Mouse (Mus musculus) midbrain, embryonic 11.5 days (tissue): Measurements from ENCODE around the gene Col25a1. TPM values are rescaled to one million over a fixed set of nuclear protein-coding genes. Genes with fewer than 3 reads are reported as not detected.

Source experiments
- ATAC-seq: fragments of 200-750 bp; cut with Nextera tagmentation; 2 replicates; pipeline ENCODE4 v1.8.0; 2017; ENCODE audit warnings: moderate TSS enrichment, moderate library complexity; ENCODE audit not compliant: low FRiP score
- DNase-seq: peaks from one replicate; pipeline ENCODE4 v3.0.0; 2015; ENCODE audit warnings: low spot score; ENCODE audit errors: missing footprints
- H3K27ac ChIP-seq: fragments of 300-500 bp; sonication (generic); 2 replicates; pipeline ENCODE4 v1.5.1; 2014; ENCODE audit warnings: low read depth, low read length
- H3K27me3 ChIP-seq: fragments of 300-500 bp; sonication (generic); 2 replicates; pipeline ENCODE4 v1.6.1; 2014; ENCODE audit warnings: mild to moderate bottlenecking, low read length, moderate library complexity, mixed read lengths; ENCODE audit not compliant: control insufficient read depth, insufficient read depth
- H3K36me3 ChIP-seq: fragments of 300-500 bp; sonication (generic); 2 replicates; pipeline ENCODE4 v1.6.1; 2014; ENCODE audit warnings: mild to moderate bottlenecking, low read length, moderate library complexity, mixed read lengths; ENCODE audit not compliant: control insufficient read depth, insufficient read depth
- H3K4me1 ChIP-seq: fragments of 300-500 bp; sonication (generic); 2 replicates; pipeline ENCODE4 v1.6.1; 2014; ENCODE audit warnings: low read length; ENCODE audit not compliant: control insufficient read depth, insufficient read depth
- H3K4me2 ChIP-seq: fragments of 300-500 bp; sonication (generic); 2 replicates; pipeline ENCODE4 v1.6.1; 2014; ENCODE audit warnings: mild to moderate bottlenecking, moderate library complexity
- H3K4me3 ChIP-seq: fragments of 300-500 bp; sonication (generic); 2 replicates; pipeline ENCODE4 v1.5.1; 2014; ENCODE audit warnings: low read depth, low read length
- H3K9ac ChIP-seq: fragments of 300-500 bp; sonication (generic); 2 replicates; pipeline ENCODE4 v1.6.1; 2014; ENCODE audit warnings: low read length
- H3K9me3 ChIP-seq: fragments of 300-500 bp; sonication (generic); 2 replicates; pipeline ENCODE4 v1.6.1; 2016; ENCODE audit warnings: low read length; ENCODE audit not compliant: control insufficient read depth
- WGBS: fragments of 180-500 bp; shearing (Covaris S2); extraction: QIAGEN DNeasy Blood & Tissue Kit; methylation state at CpG from one replicate; pipeline ENCODE4 v1.1.7; 2014; 5-methylcytosine and 5-hydroxymethylcytosine counted together
- polyA plus RNA-seq: library from polyadenylated mRNA; unstranded; fragments of >200 nt; fragmentation: Nextera tagmentation; extraction: Ambion mirVana; gene quantifications from 2 replicates; pipeline ENCODE4 v1.2.1, GENCODE M21; 2014

Col25a1 gene
- polyA plus RNA-seq, 1 experiment from 2014 or later: 3.0 TPM

DNA sequence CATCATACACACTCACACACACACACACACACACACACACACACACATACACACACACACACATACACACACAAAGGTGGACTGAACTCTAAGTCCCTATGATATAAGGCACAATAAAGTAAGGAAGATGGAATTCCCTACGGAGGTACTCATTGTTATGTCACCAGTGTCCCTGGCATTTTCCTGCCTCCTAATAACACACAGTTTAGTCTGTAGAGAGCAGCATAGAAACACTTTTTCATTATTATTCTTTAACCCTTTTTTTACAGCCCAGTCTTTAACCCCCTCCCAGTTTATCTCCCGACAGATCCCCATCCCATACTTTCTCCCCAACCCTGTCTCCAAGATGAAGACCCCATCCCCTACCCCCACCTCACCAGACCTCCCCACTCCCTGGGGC lies 450.3 kb downstream of the Col25a1 start:
- H3K27me3 ChIP-seq: no peaks in the 10 kb centered on the region
- H3K36me3 ChIP-seq: no peaks in the 10 kb centered on the region
- 90% methylated on average over 2 of the region's 2 CpGs for WGBS
- H3K27ac ChIP-seq: no peak overlapping the region
- DNase-seq (peak; percentile 76), ATAC-seq (no peak)
- no peak overlapping the region for H3K4me3 ChIP-seq
- H3K9ac ChIP-seq: no peak overlapping the region
- H3K9me3 ChIP-seq: no peaks in the 10 kb centered on the region
- no peaks in the 10 kb centered on the region for H3K4me1 ChIP-seq
- H3K4me2 ChIP-seq: no peak overlapping the region

DNA sequence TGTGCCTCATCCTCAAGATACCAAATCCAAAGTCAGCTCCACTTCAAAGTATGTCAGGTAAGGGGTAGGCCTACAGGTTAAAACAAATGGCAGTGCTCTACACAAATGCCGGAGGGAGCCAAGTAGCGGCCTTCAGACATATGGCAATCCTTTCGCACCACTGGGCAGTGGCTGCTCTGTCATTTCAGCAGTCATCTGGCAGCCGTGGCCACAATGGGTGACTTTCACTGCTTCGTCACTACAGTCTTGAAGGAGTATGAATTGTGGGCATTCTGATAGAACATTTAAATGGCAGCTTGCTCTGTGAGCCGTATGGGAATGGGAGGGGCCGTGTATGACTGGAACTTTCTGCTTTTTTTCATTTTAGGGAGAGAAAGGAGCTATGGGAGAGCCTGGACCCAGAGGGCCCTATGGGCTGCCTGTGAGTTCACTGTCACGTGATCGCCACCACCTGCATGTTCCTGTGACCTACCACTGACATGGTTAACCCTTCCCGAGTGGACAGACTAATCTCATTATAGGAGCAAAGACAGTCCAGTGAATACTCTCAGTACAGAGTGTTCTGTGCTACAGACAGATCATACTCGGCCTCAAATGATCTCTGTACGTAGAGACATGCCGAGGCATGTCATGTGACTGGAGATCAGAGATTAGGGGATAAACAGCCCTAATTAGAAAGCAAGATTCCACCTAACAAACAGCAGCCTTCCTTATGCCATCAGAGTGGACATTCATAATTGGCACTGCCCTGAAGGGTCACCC lies 451.8 kb downstream of the Col25a1 start:
- H3K4me1 ChIP-seq: no peaks in the 10 kb centered on the region
- H3K9me3 ChIP-seq: no peaks in the 10 kb centered on the region
- no peak for ATAC-seq
- H3K27ac ChIP-seq: no peak overlapping the region
- H3K36me3 ChIP-seq: no peaks in the 10 kb centered on the region
- H3K27me3 ChIP-seq: no peaks in the 10 kb centered on the region
- no peak overlapping the region for H3K4me3 ChIP-seq
- no peak overlapping the region for H3K9ac ChIP-seq
- H3K4me2 ChIP-seq: no peak overlapping the region
- peak; percentile 66 for DNase-seq
- WGBS: 82% methylated on average over 13 of the region's 13 CpGs

DNA sequence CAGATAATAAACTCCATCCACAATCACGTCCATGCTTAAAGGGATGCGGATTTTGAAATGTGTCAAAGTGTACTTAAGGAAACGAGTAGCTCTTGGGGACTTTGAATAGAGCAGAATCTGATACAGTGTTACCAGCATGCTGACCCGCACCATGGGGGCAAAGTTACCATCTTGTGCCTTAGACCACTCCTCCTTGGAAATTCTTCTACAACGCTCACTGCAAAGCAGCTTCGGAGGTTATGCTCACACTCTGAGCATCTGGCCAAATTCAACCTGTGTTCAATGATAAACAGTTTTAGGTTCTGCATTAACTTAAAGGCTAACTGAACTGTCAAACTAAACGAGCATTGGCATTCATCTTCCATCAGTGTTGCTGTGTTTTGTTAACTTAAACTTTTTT lies 452.7 kb downstream of the Col25a1 start:
- DNase-seq: peak; percentile 57
- Histone ChIP-seq H3K9me3 (no peaks in the 10 kb centered on the region), H3K4me1 (no peaks in the 10 kb centered on the region), H3K36me3 (no peaks in the 10 kb centered on the region), H3K4me3 (no peak overlapping the region), H3K4me2 (no peak overlapping the region), H3K9ac (no peak overlapping the region), H3K27me3 (no peaks in the 10 kb centered on the region), H3K27ac (no peak overlapping the region)
- whole genome bisulfite sequencing: 82% methylated on average over 7 of the region's 7 CpGs
- ATAC-seq: no peak

DNA sequence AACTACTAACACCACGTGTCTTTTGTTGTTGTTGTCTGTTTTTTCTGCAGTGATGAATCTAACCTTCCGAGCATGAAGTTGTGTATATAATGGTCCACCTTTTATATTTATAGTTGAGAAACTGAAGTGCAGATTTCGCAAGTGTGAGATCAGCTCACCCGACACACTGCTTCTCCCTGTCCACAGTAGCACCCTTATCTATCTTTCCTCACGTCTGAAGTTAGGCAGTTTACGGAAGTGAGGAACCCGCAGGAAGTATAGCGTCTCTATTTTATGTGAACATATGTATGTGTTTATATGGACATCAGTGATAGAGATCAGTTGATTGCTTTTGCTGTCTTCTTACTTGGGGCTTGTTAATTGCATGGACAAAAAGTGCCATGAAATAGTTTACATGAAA lies 463.7 kb downstream of the Col25a1 start:
- ATAC-seq: no peak
- Histone ChIP-seq H3K4me1 (no peaks in the 10 kb centered on the region), H3K9me3 (no peaks in the 10 kb centered on the region), H3K4me3 (no peak overlapping the region), H3K27ac (no peak overlapping the region), H3K4me2 (no peak overlapping the region), H3K9ac (no peak overlapping the region), H3K27me3 (no peaks in the 10 kb centered on the region), H3K36me3 (no peaks in the 10 kb centered on the region)
- peak; percentile 19 for DNase-seq
- WGBS: 91% methylated on average over 8 of the region's 8 CpGs

DNA sequence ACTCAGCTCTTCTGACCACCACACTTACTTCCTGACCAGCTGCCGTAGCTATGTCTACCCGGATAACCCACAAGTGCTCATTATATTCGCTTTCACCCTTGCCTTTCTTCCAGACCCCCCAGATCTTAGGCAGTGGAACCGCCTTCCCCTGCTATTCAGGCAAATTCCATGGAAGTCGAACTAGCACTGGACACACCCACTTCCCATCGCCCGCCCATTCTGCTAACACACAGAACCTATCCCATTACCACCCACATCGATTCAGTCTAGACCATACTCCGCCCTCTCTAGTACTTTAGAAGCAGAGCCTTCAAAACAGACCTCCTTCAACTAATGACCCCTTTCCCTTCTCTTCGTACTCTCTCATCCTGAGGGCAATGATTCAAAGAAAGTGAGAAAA lies 470.2 kb downstream of the Col25a1 start:
- H3K4me1 ChIP-seq: no peaks in the 10 kb centered on the region
- 75% methylated on average over 10 of the region's 10 CpGs for WGBS
- no peaks in the 10 kb centered on the region for H3K27me3 ChIP-seq

DNA sequence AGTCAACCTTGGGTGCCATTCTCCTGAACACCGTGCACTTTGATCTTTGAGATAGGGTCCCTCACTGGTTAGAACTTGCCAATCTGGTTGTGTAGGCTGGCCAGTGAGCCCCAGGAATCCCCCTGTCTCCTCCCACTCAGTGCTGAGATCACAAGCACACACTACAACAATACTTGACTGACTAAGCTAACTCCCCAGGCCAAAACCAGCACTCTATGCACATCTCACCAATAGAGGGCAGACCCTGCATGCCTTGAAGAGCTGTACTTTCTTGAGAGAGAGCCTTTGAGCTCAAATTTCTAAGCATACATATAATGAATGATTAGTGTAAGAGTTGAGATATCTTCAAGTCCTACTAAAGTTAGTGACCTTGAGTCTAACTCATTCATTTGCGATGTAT lies 476.6 kb downstream of the Col25a1 start:
- no peaks in the 10 kb centered on the region for H3K4me1 ChIP-seq
- 83% methylated on average over 2 of the region's 2 CpGs for WGBS

More for the DNA sequence above, 470.2 kb downstream of the Col25a1 start:
- Histone ChIP-seq H3K36me3 (no peaks in the 10 kb centered on the region), H3K4me3 (no peak overlapping the region), H3K27ac (no peak overlapping the region), H3K4me2 (no peak overlapping the region), H3K9me3 (no peaks in the 10 kb centered on the region), H3K9ac (no peak overlapping the region)
- no peak for DNase-seq
- ATAC-seq: no peak

DNA sequence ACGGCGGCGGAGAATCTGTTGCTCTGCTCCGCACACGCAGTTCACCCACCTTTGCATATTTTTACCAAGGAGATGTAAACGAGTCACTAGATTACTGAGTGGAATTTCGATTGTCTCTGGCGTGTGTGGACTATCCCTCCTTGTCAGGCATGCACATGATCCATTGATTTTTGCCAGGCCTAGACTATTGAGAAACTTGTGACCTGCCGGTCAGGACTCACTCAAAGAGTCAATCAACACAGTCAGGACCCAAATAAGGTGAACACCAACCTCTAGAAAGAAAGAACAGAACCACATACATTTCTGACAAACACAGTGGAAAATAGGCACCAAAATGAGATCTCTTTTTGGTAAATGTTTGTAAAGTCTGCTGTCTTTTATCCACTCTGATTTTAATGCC lies 483.1 kb downstream of the Col25a1 start:
- Histone ChIP-seq H3K4me2 (no peak overlapping the region), H3K4me1 (no peaks in the 10 kb centered on the region), H3K4me3 (no peak overlapping the region), H3K27me3 (no peaks in the 10 kb centered on the region), H3K36me3 (no peaks in the 10 kb centered on the region), H3K9ac (no peak overlapping the region), H3K9me3 (no peaks in the 10 kb centered on the region), H3K27ac (no peak overlapping the region)
- ATAC-seq: no peak
- 90% methylated on average over 9 of the region's 9 CpGs for WGBS
- no peak for DNase-seq

More for the DNA sequence above, 476.6 kb downstream of the Col25a1 start:
- H3K36me3 ChIP-seq: no peaks in the 10 kb centered on the region
- no peaks in the 10 kb centered on the region for H3K27me3 ChIP-seq
- DNase-seq (no peak), ATAC-seq (no peak)
- H3K9me3 ChIP-seq: no peaks in the 10 kb centered on the region
- no peak overlapping the region for H3K27ac ChIP-seq
- H3K9ac ChIP-seq: no peak overlapping the region
- H3K4me2 ChIP-seq: no peak overlapping the region
- H3K4me3 ChIP-seq: no peak overlapping the region

DNA sequence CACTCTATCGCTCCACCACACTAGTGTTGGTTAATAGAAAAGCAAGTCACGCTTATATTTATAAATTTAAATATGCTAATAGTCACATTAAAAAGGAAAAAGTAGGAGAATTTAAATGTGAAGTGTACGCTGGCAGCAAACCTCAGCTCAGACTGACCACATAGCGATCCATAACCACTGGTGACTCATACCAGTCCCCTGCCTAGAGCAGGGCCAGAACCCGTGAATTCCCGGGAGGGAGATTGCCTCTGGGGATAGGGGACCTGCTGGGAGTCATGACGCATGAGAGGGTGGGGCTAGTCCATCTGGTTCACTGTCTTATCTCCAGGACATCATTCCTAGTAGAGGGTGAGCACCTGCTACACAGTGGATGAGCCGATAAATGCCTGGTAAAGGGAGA lies 484.3 kb downstream of the Col25a1 start:
- Histone ChIP-seq H3K4me2 (no peak overlapping the region), H3K9ac (no peak overlapping the region), H3K27me3 (no peaks in the 10 kb centered on the region), H3K9me3 (no peaks in the 10 kb centered on the region), H3K4me1 (no peaks in the 10 kb centered on the region), H3K4me3 (no peak overlapping the region), H3K36me3 (no peaks in the 10 kb centered on the region), H3K27ac (no peak overlapping the region)
- ATAC-seq (no peak), DNase-seq (no peak)
- WGBS: 63% methylated on average over 8 of the region's 8 CpGs

DNA sequence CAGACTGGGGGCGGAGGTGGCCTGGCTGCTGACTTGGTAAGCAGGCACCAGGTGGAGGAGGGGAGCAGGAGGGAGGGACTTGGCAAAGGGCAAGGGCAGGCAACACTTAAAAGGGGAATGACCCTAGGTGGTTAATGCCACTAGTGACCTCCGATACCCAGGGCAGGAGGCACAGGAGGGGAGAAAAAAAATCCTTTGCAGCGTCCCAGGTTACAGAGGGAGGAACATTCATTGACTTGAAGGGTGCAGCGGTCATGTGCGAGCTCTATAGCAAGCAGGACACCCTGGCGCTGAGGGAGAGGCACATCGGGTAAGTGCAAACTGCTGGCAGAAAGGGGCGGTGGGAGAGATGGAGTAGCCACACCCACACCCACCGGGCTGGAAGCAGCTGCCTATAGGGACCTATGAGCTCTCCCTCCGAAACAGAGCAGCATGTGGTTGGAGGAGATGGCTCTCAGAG lies 486.2 kb downstream of the Col25a1 start, which contains the start of gene Etnppl:
TSS of gene Etnppl (plus strand) at position 10 of the 460 bp plus-strand sequence.
- WGBS: 6% methylated on average over 10 of the region's 10 CpGs
- Histone ChIP-seq H3K36me3 (no peaks in the 10 kb centered on the region), H3K4me3 (no peak within 1 kb of the TSS), H3K4me2 (peak within 1 kb of the TSS; percentile 36), H3K27me3 (no peaks in the 10 kb centered on the region), H3K27ac (no peak within 1 kb of the TSS), H3K9me3 (no peaks in the 10 kb centered on the region), H3K4me1 (no peaks in the 10 kb centered on the region), H3K9ac (no peak within 1 kb of the TSS)
- peak; percentile 59; the same call in 1 of the 2 replicates for ATAC-seq
- peak; percentile 84 for DNase-seq
